16 mouse cellular contexts compared by ENCODE assay signal in the genomic region with DNA sequence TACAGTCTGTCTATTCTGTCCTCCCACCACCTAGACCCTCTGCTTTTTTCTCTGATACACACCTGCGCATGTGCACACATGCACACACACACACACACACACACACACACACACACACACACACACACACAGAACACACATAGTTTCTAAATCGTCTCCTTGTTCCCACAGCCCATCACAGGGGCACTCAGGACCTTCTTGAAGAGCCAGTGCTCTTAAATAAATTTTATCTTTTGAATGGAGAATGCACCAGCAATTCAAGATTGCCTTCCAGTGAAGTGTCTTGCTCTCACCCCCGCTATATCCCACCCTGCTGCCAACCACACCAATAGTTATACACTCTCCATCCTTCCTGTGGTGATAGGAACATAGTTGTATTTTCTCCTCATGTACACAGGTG.
"Had no signal": no experiment of that assay in that cellular context is flagged by ENCODE, and none has a peak within 500 bp of the region (broad histone marks: within the 10 kb centered on the region; RNA-seq: fewer than 3 reads in every experiment).

No protein-coding gene starts in this region.

- H3K36me3 ChIP-seq: neural tube, embryonic 13.5 days; neural tube, embryonic 15.5 days; stomach, embryonic 15.5 days had no signal

- DNase-seq: retina, postnatal 1 day; right cerebral cortex, adult 18-20 months; right cerebral cortex, postnatal 14 days; right cerebral cortex, postnatal 25 days; right cerebral cortex, postnatal 4 days; spleen, adult 18-20 months; thymus, adult 18-20 months; thymus, adult 2 months; thymus, postnatal 14 days; thymus, postnatal 25 days; thymus, postnatal 36 days; thymus, postnatal 4 days had no signal

- H3K9me3 ChIP-seq: neural tube, embryonic 13.5 days; neural tube, embryonic 15.5 days; stomach, embryonic 15.5 days had no signal

- H3K4me2 ChIP-seq: neural tube, embryonic 13.5 days; neural tube, embryonic 15.5 days; stomach, embryonic 15.5 days had no signal

- H3K4me3 ChIP-seq: neural tube, embryonic 13.5 days; neural tube, embryonic 15.5 days; stomach, embryonic 15.5 days had no signal

- H3K27ac ChIP-seq: neural tube, embryonic 13.5 days; neural tube, embryonic 15.5 days; stomach, embryonic 15.5 days; stomach, postnatal 0 days had no signal

- H3K9ac ChIP-seq: neural tube, embryonic 13.5 days; neural tube, embryonic 15.5 days; stomach, embryonic 15.5 days had no signal

- H3K27me3 ChIP-seq: stomach, embryonic 15.5 days had no signal
